Mouse (Mus musculus) spleen, postnatal 36 days (tissue): Measurements from ENCODE around the gene Ccdc115.

ENCODE experiments used
- DNase-seq, 2 experiments: peaks; one replicate each; pipeline ENCODE4 v3.0.0; 2022; ENCODE audit warnings: low spot score in 2 of 2, mixed read lengths in 1 of 2

The Ccdc115 gene

DNA sequence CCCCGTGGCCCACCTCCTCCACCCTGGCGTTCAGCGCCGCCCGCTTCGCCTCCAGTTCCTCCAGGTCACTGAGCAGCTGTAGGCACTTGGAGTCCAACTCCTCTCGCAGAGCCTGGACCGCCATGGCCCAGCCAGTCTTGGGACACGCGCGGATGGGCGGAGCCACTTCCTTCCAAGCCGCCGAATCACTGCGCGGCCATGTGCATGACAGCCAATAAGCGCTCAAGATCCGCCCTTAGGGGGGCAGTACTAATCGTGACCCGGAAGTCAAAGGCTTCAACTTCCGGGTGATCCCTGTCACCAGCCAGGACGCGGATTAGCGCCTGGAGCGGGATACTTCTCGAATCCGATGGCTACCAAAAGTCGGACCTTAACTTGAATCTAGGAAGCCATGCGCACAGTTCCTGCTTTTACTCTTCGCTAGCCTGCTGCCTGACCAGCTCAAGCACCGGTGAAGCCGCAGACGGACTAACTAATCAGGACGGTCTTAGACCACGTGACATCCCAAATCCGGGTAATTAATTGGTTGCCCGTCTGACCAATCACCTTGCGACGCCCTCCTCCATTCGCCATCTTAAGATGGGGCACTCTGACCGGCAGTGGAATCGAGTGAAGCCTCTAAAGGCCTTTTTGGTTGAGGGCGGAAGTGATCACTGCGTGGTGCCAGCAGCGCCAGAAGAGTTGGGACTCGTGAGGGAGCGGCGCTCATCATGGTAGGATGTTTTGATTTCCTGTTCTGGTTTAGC, at the start of gene Ccdc115, which contains the start of gene Imp4:
Gene Ccdc115, minus strand, starts transcription at position 458 of the 746 bp plus-strand sequence.
Gene Imp4, plus strand, starts transcription at position 637 of the 746 bp plus-strand sequence.
- peak; percentile 94 to 96 for DNase-seq

DNA sequence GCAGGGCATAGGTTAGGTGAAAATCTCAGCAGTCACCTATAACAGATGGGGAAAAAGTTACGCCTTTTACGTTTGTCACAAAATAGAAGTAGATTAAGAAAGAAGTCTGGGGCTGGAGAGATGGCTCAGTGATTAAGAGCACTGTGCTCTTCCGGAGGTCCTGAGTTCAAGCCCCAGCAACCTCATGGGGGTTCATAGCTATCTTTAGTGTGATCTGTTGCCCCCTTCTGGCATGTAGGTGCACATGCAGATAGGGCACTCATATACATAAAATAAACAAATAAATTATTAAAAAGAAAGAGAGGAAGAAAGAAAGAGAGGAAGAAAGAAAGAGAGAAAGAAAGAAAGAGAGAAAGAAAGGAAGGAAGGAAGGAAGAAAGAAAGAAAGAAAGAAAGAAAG, 47.9 kb upstream of the Ccdc115 start:
- DNase-seq: no peak

GRCm38 (mm10) chr1:34485461-34486188, 46.2 kb upstream of the Ccdc115 start:
- peak; percentile 71 to 72 for DNase-seq

DNA sequence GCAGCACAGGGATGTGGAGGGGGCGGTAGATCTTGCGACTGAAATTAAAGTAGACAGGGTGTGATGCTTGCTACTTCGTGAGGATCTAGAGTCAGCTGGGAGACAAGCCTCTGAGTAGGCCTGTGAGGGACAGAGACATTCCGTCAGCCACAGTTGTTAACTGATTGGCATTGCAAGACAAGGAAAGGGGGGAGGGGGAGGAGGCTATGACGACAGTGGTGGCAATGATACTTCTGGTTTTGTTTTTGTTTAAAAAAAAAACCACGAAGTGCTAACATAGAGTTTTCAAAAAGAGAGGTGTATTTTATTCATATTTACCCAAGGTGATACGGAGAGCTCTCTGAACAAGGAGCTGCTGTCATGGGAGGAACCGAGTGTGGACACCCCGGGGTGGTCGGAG, 45.0 kb upstream of the Ccdc115 start:
- DNase-seq: no peak

DNA sequence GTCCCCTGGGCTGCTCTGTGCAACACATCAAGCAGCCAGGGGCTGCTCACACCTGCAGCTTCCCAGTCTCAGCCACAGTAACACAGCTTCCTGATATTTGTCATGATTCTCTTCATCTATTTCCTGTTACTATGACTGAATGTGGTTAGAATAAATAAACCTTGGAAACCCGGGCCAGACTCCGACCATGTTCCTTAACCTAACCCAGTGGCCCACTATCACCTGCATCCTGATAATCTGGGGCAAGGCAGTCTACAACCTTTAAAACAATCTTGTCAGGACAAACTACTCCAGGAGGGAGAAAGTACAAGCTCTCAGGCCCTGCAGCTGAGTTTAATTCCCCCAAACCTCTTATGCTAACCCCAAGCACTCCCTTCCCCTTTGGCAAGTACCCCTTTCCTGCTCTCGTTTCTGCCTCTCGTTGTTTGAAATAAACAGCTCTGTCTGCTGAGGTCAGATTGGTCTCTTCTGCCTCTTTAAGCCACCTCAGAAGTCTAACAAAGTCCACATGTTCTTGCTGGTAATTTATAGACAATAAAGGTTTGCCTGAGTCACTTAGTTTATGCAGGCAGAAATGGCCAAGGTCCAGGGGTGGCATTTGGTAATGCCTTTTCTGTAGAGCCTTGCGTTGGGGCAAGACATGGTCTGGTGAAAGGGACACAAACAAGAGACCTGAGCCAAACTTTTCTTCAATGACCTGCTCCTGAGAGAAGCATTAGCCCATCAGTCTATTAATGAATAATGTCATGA, 42.6 kb upstream of the Ccdc115 start:
- DNase-seq: no peak

DNA sequence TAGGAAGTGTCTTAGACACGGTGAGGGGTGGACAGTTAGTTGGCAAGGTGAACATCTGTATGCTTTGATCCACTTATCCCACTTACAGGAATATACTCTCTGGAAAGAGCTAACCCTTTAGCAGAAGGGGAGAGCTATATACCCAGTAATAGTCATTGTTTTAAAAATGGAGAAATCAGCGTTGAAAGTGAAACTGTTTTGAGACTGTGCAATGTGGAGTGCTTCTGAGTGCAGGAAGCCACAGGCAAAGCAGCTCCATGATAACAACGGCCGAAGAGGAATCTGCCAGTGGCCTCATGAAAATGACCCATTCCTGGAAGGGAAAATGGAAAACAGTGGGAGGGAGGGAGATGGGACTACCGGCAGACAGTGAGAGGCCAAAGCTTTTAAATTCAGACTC, 41.3 kb upstream of the Ccdc115 start:
- peak in 1 of 2 experiments; percentile 45 for DNase-seq

- DNase-seq: peak; percentile 52 to 63
These were observed 39.6 kb upstream of the Ccdc115 start for GRCm38 (mm10) chr1:34478891-34479655.

GRCm38 (mm10) chr1:34472427-34473300, 33.2 kb upstream of the Ccdc115 start:
- DNase-seq: peak; percentile 83 to 86

DNA sequence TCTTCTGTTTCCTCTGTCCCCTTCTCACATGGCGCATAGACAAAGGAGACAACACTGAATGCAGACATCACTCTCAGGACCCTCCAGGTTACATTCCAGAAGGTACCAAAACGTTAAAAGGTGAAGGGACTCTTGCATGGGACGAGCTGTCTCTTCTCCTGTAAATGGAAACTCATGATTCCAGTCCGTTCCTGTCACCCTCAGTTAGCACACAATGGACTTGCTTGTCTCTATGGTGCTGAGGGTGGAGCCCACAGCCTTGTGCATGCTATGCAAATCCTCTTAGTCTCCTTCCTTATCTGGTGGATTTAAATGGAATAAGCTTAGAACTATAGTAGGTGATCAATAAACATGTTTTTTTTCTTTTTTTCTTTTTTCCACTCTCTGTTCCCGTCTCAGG, 30.3 kb upstream of the Ccdc115 start:
- no peak for DNase-seq

- no peak for DNase-seq
These were observed 29.0 kb upstream of the Ccdc115 start for GRCm38 (mm10) chr1:34468500-34468899.

GRCm38 (mm10) chr1:34468051-34468450, 28.6 kb upstream of the Ccdc115 start:
- DNase-seq: peak in 1 of 2 experiments; percentile 21

GRCm38 (mm10) chr1:34465445-34465844, 26.0 kb upstream of the Ccdc115 start:
- DNase-seq: no peak

DNA sequence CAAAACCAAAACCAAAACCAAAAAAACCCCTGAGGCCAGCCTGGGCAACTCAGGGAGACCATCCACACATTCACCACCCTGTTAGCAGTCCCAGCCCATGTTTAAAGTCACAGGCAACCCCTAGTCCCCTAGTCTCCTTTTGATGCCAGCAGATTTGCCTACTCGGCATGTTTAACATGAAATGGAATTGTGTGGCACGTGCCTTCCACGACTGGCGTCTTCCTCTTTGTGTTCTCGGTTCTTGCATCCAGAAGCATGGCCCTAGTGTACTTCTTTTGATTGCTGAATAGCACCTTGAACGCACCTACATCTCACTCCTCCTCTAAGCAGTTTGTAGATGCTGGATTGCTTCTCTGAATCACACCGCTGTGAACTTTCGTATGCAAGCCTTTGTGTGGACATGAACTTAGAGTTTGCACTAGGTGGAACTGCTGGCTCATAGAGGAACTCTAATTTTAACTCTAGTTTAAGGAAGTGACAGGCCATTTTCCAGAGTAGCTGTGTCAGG, 24.9 kb upstream of the Ccdc115 start:
- peak; percentile 26 to 50 for DNase-seq

- DNase-seq: peak; percentile 76 to 85
These were observed 23.3 kb upstream of the Ccdc115 start for GRCm38 (mm10) chr1:34462766-34463165.

- DNase-seq: peak; percentile 31 to 39
These were observed 20.6 kb upstream of the Ccdc115 start for GRCm38 (mm10) chr1:34460061-34460441.

DNA sequence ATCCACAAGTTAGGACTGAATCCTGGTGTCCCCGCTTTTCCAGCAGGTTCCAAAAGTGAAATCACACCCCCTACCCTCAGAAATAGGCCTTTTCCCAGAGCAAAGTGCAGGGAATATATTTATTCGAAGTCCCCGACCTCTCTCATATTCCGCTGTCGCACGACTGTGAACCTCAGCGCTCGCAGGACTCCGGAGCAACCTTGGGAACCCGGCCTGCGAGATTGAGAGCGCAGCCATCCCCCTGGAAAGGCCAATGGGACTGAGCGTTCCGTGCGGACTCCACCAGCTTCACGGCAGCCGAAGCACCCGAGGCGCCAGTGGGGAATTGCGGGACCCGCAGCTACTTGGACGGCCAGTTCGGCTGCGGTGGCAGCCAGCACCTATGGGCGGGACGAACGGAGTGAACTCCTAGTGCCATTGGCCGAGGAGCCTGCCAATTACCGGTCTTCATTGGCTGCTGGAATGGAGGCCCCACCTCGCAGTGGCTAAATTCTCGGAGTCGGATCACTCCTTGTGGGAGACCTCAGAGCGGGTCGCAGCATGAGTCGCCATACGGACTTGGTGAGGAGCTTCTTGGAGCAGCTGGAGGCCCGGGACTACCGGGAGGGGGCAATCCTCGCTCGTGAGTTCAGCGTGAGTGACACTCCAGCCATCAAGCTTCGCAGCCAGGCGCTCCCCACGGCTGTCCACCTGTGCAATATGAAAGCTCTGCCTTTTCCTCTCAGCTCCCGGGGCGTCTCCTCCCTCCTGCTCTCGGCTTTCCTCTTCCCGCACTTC, 20.0 kb upstream of the Ccdc115 start, which contains the start of gene Ptpn18:
Gene Ptpn18, plus strand, starts transcription at position 479 of the 777 bp plus-strand sequence.
- DNase-seq: peak; percentile 84 to 87

DNA sequence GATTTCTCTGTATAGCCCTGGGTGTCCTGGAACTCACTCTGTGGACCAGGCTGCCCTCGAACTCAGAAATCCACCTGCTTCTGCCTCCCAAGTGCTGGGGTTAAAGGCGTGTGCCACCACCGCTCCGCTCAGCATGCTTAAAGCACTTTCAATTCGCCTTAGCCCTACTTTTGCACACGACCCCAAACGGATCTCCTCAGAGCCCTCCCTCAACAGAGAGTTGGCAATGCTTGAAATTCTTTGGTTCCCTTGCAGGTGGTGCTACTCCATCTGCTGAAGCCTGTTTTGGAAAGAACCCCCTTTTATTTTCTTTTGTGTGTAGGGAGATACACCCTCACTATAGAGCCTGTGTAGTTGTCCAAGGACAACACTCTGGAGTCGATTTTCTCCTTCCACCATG, 19.0 kb upstream of the Ccdc115 start:
- DNase-seq: no peak

DNA sequence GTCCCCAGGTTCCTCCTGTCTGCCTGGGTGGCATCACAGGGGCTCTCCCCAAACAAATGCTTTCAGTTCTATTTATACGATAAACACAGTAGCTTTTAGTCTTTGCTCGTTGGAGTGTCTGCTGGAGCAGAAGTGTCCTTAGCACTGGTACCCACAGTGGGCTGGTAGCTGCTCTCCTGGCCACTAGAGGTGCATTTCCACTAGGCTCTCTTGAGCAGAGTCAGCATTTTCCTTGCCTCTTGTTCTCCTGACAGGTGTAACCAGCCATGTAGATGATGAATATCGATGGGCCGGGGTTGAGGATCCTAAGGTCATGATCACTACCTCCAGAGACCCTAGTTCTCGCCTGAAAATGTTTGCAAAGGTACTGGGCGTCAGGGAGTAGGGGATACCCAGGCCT, 3.7 kb upstream of the Ccdc115 start:
- DNase-seq: no peak

- peak in 1 of 2 experiments; percentile 16 for DNase-seq
These were observed 624 bp upstream of the Ccdc115 start for GRCm38 (mm10) chr1:34439961-34440630.
